Mouse (Mus musculus): ENCODE results near the gene Olfr1500. TPM values are rescaled to one million over a fixed set of nuclear protein-coding genes. Genes with fewer than 3 reads are reported as not detected.
"Not testable (repeated sequence)": the region's sequence is repeated elsewhere in the genome, so short reads cannot be mapped to it uniquely, and the experiment has no call there.

Gene Olfr1500
- polyA plus RNA-seq (2014; fragmentation: Nextera tagmentation; extraction: Ambion mirVana), result not detected in 2 replicates

DNA sequence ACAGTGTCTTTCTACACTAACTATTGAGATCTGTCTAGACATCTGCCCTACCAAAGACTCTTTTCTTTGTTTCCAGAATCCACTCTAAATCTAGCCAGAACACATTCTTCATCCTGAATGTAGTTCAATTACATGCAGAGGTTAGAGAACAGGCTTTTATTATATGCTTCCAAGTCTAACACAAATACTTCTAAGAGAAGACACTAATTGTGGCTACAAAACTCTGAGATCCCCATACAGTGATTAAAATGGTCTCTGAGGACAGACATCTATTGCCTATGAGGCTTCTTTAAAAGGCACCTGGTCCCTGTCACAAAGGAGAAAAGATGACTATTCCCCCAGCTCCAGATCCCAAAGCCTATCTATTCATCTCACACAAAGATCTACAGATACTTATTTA lies at the start of gene Olfr1500:
Gene Olfr1500 (minus strand): TSS at position 101 of the 400 bp plus-strand sequence.
- Histone ChIP-seq H3K4me1 (ENCODE audit: control insufficient read depth, insufficient read depth, low read length) (no peaks in the 10 kb centered on the region), H3K27ac (ENCODE audit: low read depth, low read length) (no peak within 1 kb of the TSS), H3K4me3 (ENCODE audit: low read depth, low read length) (no peak within 1 kb of the TSS), H3K9ac (ENCODE audit: low read depth, low read length) (no peak within 1 kb of the TSS), H3K27me3 (ENCODE audit: control insufficient read depth, insufficient read depth, low read length) (no peaks in the 10 kb centered on the region), H3K9me3 (replicated peaks; ENCODE audit: control insufficient read depth, low read length) (no peaks in the 10 kb centered on the region), H3K4me2 (no peak within 1 kb of the TSS), H3K36me3 (ENCODE audit: control insufficient read depth, insufficient read depth, low read length) (no peaks in the 10 kb centered on the region)
- no peak for ATAC-seq (replicated peaks; ENCODE audit: insufficient number of reproducible peaks, low FRiP score, low TSS enrichment)

DNA sequence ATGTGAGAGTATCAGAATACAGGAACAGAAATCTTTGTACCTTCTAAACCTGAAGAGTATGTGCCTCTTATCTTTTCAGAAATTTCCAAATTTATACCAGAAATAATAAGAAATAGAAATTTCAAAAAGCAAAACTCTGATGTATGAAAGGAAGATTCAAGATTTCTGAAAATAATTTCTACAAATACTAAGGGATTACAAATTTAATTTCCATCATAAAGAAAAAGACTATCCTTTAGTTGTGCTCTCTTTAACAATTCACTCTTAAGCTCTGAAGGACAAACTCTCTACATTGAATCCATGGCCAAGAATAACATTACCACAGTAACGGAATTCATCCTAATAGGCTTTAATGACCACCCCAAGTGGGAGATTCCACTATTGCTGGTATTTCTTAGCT lies 31.2 kb upstream of the Olfr1500 start, which contains the start of gene Olfr1502:
Gene Olfr1502 (plus strand): TSS at position 301 of the 400 bp plus-strand sequence.
- Histone ChIP-seq H3K4me3 (ENCODE audit: low read depth, low read length) (no peak within 1 kb of the TSS), H3K9ac (ENCODE audit: low read depth, low read length) (no peak within 1 kb of the TSS), H3K27ac (ENCODE audit: low read depth, low read length) (no peak within 1 kb of the TSS), H3K9me3 (replicated peaks; ENCODE audit: control insufficient read depth, low read length) (no peaks in the 10 kb centered on the region), H3K4me2 (no peak within 1 kb of the TSS), H3K36me3 (ENCODE audit: control insufficient read depth, insufficient read depth, low read length) (no peaks in the 10 kb centered on the region), H3K27me3 (ENCODE audit: control insufficient read depth, insufficient read depth, low read length) (no peaks in the 10 kb centered on the region), H3K4me1 (ENCODE audit: control insufficient read depth, insufficient read depth, low read length) (no peaks in the 10 kb centered on the region)
- 70% methylated on average over 1 of the region's 1 CpGs for WGBS (ENCODE audit: insufficient replicate concordance)
- no peak for ATAC-seq (replicated peaks; ENCODE audit: insufficient number of reproducible peaks, low FRiP score, low TSS enrichment)

DNA sequence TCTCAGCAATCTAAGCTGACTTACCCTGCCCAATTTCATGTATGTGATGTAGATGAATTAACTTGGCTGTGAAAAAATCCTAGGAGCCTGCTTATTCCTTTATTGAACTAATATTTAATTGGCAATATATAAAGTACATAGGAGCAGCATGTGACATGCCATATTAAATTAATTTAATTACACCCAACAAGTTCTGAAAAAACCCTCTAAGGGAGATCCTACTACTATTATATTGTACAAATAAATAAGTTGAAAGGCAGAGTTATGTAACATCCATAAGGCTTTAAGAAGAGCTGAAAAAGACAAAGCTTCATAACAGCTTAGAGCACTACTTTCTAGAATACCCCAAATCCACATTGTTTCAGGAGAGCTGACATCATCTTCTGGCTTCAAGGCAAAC lies 20.3 kb upstream of the Olfr1500 start, which contains the start of gene Olfr1501:
Gene Olfr1501 (minus strand): TSS at position 101 of the 400 bp plus-strand sequence.
- not testable (repeated sequence) for H3K9me3 ChIP-seq (replicated peaks; ENCODE audit: control insufficient read depth, low read length); H3K4me1 ChIP-seq (ENCODE audit: control insufficient read depth, insufficient read depth, low read length); H3K4me2 ChIP-seq; ATAC-seq (replicated peaks; ENCODE audit: insufficient number of reproducible peaks, low FRiP score, low TSS enrichment); H3K27ac ChIP-seq (ENCODE audit: low read depth, low read length); H3K36me3 ChIP-seq (ENCODE audit: control insufficient read depth, insufficient read depth, low read length); H3K9ac ChIP-seq (ENCODE audit: low read depth, low read length); H3K4me3 ChIP-seq (ENCODE audit: low read depth, low read length); H3K27me3 ChIP-seq (ENCODE audit: control insufficient read depth, insufficient read depth, low read length)

DNA sequence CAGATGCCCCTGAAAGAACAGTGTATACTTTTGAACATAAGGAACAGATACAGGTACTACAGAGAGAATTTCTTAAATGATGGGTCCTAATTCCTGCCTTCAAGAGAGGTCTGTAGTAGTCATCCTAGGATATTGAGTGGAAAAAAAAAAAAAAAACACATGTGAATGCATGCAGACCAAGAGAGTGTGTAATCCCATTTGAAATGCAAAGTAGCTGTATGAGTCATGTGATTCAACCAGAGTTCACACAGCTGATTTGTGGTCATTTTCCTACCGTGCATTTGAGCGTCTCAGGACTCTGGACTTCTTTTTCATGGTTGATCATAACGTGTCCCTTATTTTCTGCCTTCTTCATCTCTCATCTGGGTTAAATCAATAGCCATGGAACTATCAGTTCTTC lies 1.8 kb downstream of the Olfr1500 start:
- Histone ChIP-seq H3K4me1 (ENCODE audit: control insufficient read depth, insufficient read depth, low read length) (no peaks in the 10 kb centered on the region), H3K27ac (ENCODE audit: low read depth, low read length) (no peak overlapping the region), H3K4me2 (no peak overlapping the region), H3K27me3 (ENCODE audit: control insufficient read depth, insufficient read depth, low read length) (no peaks in the 10 kb centered on the region), H3K9me3 (replicated peaks; ENCODE audit: control insufficient read depth, low read length) (no peaks in the 10 kb centered on the region), H3K4me3 (ENCODE audit: low read depth, low read length) (no peak overlapping the region), H3K9ac (ENCODE audit: low read depth, low read length) (no peak overlapping the region), H3K36me3 (ENCODE audit: control insufficient read depth, insufficient read depth, low read length) (no peaks in the 10 kb centered on the region)
- no peak for ATAC-seq (replicated peaks; ENCODE audit: insufficient number of reproducible peaks, low FRiP score, low TSS enrichment)
- WGBS (ENCODE audit: insufficient replicate concordance), result 72% methylated on average over 3 of the region's 3 CpGs

DNA sequence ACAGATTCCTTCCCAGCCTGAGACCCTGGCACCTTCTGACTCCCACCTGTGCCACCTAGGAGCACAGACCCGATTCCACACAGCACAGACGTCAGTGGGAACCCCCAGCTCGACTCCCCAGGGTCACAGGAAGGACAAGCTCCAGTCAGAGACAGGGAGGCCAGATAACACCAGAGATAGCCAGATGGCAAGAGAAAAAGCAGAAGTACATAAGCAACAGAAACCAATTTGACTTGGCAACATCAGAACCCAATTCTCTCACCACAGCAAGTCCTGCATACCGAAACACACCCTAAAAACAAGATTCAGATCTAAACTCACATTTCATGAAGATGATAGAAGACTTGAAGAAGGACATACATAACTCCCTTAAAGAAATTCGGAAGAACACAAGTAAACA lies 9.4 kb downstream of the Olfr1500 start:
- WGBS (ENCODE audit: insufficient replicate concordance), result 54% methylated on average over 5 of the region's 5 CpGs
- H3K9ac ChIP-seq (ENCODE audit: low read depth, low read length), result no peak overlapping the region
- H3K4me2 ChIP-seq, result no peak overlapping the region
- H3K9me3 ChIP-seq (replicated peaks; ENCODE audit: control insufficient read depth, low read length), result no peaks in the 10 kb centered on the region
- H3K4me3 ChIP-seq (ENCODE audit: low read depth, low read length), result no peak overlapping the region
- H3K27me3 ChIP-seq (ENCODE audit: control insufficient read depth, insufficient read depth, low read length), result no peaks in the 10 kb centered on the region
- H3K36me3 ChIP-seq (ENCODE audit: control insufficient read depth, insufficient read depth, low read length), result no peaks in the 10 kb centered on the region
- ATAC-seq (replicated peaks; ENCODE audit: insufficient number of reproducible peaks, low FRiP score, low TSS enrichment), result no peak
- no peaks in the 10 kb centered on the region for H3K4me1 ChIP-seq (ENCODE audit: control insufficient read depth, insufficient read depth, low read length)
- no peak overlapping the region for H3K27ac ChIP-seq (ENCODE audit: low read depth, low read length)

DNA sequence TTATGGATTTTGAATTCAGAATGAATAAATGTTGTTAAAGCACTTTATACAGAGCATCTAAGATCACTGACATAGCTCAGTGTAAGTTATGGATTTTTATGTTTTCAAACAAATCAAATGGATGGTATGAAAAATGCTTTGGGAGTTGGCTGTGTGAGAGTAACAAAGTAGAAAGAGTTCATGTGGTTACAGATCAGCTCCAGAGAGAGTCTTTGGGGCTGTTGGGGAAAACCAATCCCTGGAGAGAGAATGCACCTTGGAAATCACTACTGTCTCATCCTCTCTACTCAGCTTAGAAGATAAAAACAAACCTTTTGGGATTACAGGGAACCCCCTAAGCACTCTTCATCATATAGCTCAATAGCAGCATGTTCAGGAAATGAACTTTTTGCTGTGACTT lies 10.9 kb downstream of the Olfr1500 start, which contains the start of gene Olfr1499:
Gene Olfr1499 (minus strand): TSS at position 101 of the 400 bp plus-strand sequence.
- no peaks in the 10 kb centered on the region for H3K9me3 ChIP-seq (replicated peaks; ENCODE audit: control insufficient read depth, low read length)
- no peaks in the 10 kb centered on the region for H3K27me3 ChIP-seq (ENCODE audit: control insufficient read depth, insufficient read depth, low read length)
- no peak within 1 kb of the TSS for H3K9ac ChIP-seq (ENCODE audit: low read depth, low read length)
- H3K4me2 ChIP-seq, result no peak within 1 kb of the TSS
- H3K36me3 ChIP-seq (ENCODE audit: control insufficient read depth, insufficient read depth, low read length), result no peaks in the 10 kb centered on the region
- H3K4me1 ChIP-seq (ENCODE audit: control insufficient read depth, insufficient read depth, low read length), result no peaks in the 10 kb centered on the region
- H3K4me3 ChIP-seq (ENCODE audit: low read depth, low read length), result no peak within 1 kb of the TSS
- ATAC-seq (replicated peaks; ENCODE audit: insufficient number of reproducible peaks, low FRiP score, low TSS enrichment), result no peak
- no peak within 1 kb of the TSS for H3K27ac ChIP-seq (ENCODE audit: low read depth, low read length)

DNA sequence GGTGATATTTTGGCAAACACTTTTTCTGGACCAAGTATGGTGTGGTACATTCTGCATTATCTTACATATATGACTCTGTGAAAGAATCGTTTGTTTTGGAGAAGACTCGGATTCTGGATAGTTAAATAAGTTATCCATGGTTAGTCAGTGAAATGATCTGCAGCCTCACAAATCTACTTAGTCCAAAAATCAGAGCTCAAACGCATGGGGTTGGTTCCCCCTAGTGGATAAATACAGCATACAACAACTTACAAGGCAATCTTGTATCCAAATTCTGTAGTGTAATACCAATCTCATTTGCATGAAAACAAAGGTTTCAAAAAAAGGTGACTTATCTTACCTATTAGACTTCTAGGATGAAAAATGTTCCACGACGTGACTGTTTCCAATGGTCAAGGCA lies 11.5 kb downstream of the Olfr1500 start:
- H3K36me3 ChIP-seq (ENCODE audit: control insufficient read depth, insufficient read depth, low read length), result no peaks in the 10 kb centered on the region
- no peaks in the 10 kb centered on the region for H3K27me3 ChIP-seq (ENCODE audit: control insufficient read depth, insufficient read depth, low read length)
- no peaks in the 10 kb centered on the region for H3K9me3 ChIP-seq (replicated peaks; ENCODE audit: control insufficient read depth, low read length)
- H3K9ac ChIP-seq (ENCODE audit: low read depth, low read length), result no peak overlapping the region
- 24% methylated on average over 5 of the region's 5 CpGs for WGBS (ENCODE audit: insufficient replicate concordance)
- H3K4me1 ChIP-seq (ENCODE audit: control insufficient read depth, insufficient read depth, low read length), result no peaks in the 10 kb centered on the region
- ATAC-seq (replicated peaks; ENCODE audit: insufficient number of reproducible peaks, low FRiP score, low TSS enrichment), result no peak
- no peak overlapping the region for H3K27ac ChIP-seq (ENCODE audit: low read depth, low read length)
- H3K4me2 ChIP-seq, result no peak overlapping the region
- H3K4me3 ChIP-seq (ENCODE audit: low read depth, low read length), result no peak overlapping the region

DNA sequence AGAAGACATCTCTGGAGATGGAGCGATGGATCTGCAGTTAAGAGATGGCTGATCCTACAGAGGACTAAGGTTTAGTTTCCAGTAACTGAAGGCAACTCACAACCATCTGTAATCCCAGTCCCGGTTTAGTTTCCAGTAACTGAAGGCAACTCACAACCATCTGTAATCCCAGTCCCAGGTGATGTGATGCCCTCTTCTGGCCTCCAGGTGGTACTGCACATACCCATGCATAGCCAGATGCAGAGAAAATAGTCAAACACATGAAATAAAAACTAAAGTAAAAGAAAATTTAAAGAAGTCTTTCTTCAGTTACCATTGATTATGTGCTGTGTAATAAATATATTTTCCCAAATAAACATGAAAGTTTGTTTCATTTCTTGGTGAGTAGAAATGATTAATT lies 17.5 kb downstream of the Olfr1500 start:
- Histone ChIP-seq H3K4me1 (ENCODE audit: control insufficient read depth, insufficient read depth, low read length) (no peaks in the 10 kb centered on the region), H3K4me2 (no peak overlapping the region), H3K9me3 (replicated peaks; ENCODE audit: control insufficient read depth, low read length) (no peaks in the 10 kb centered on the region), H3K9ac (ENCODE audit: low read depth, low read length) (no peak overlapping the region), H3K4me3 (ENCODE audit: low read depth, low read length) (no peak overlapping the region), H3K27ac (ENCODE audit: low read depth, low read length) (no peak overlapping the region), H3K36me3 (ENCODE audit: control insufficient read depth, insufficient read depth, low read length) (no peaks in the 10 kb centered on the region), H3K27me3 (ENCODE audit: control insufficient read depth, insufficient read depth, low read length) (no peaks in the 10 kb centered on the region)
- ATAC-seq (replicated peaks; ENCODE audit: insufficient number of reproducible peaks, low FRiP score, low TSS enrichment), result no peak
- WGBS (ENCODE audit: insufficient replicate concordance), result 71% methylated on average over 2 of the region's 2 CpGs

DNA sequence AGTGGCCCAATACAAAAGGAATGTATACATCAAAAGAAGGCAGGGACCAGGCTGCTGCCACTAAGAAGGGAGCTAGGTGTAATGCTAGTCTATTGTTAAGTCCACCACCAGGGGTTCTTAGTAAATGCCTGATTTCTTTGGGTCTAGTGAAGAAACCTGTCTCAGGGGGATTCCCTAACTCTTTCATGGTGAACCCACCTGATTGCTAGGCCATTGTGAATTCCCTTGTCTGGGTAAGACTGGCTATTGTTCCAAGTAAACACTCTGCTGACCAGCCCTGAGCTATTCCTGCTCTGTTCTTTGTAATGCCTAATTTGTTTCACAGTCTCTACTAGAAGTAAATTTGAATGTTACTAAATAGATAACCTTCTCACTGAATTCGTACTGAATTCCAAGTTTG lies 24.8 kb downstream of the Olfr1500 start:
- not testable (repeated sequence) for H3K4me1 ChIP-seq (ENCODE audit: control insufficient read depth, insufficient read depth, low read length); H3K4me2 ChIP-seq; ATAC-seq (replicated peaks; ENCODE audit: insufficient number of reproducible peaks, low FRiP score, low TSS enrichment); H3K27me3 ChIP-seq (ENCODE audit: control insufficient read depth, insufficient read depth, low read length); H3K9me3 ChIP-seq (replicated peaks; ENCODE audit: control insufficient read depth, low read length); H3K27ac ChIP-seq (ENCODE audit: low read depth, low read length); H3K4me3 ChIP-seq (ENCODE audit: low read depth, low read length); H3K36me3 ChIP-seq (ENCODE audit: control insufficient read depth, insufficient read depth, low read length); H3K9ac ChIP-seq (ENCODE audit: low read depth, low read length)
- WGBS (ENCODE audit: insufficient replicate concordance), result 55% methylated on average over 1 of the region's 1 CpGs
